Mouse (Mus musculus): ENCODE measurements at regions not wholly inside any gene's neighbourhood (a gene's known extent, or its start where the extent isn't known, plus 50 kb on each side); places are given as distances from the start of the nearest gene placed in this dataset.

DNA sequence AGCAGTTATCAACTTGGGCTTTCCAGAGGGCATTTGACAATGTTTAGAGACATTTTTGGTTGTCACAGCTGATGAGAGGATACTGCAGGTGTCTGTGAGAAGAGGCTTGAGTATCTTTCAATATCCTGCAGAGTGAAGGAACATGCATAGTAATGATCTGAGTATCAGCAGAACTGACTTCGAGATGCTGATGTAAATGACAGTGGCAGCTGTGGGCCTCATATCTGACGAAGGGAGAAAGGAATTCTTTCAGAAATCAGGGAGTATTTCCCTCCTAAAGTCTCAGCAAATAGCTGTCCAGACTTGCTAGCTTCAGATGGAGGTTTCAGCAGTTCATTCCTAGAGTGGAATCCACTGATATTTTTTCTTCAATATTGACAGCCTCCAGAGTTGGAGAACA lies 83.9 kb upstream of the Gmds start:
- ATAC-seq, result no peak
- Histone ChIP-seq H3K36me3 (ENCODE audit: insufficient read depth, low read length) (no peaks in the 10 kb centered on the region), H3K4me2 (replicated peaks; ENCODE audit: low read depth, low read length) (no peak overlapping the region), H3K4me1 (ENCODE audit: insufficient read depth, low read depth, low read length) (no peaks in the 10 kb centered on the region), H3K9ac (replicated peaks; ENCODE audit: low read depth) (no peak overlapping the region), H3K27me3 (replicated peaks; ENCODE audit: insufficient read depth, low read length) (no peaks in the 10 kb centered on the region), H3K27ac (ENCODE audit: low read length) (no peak overlapping the region), H3K9me3 (ENCODE audit: low read length) (no peaks in the 10 kb centered on the region), H3K4me3 (ENCODE audit: low read depth, low read length) (no peak overlapping the region)
- no peak for DNase-seq (ENCODE audit: low spot score)
- TF ChIP-seq CTCF (IDR thresholded peaks at IDR 0.05) (no peak), EP300 (IDR thresholded peaks at IDR 0.05) (no peak)
- WGBS, result 45% methylated on average over 2 of the region's 2 CpGs

- H3K36me3 ChIP-seq (ENCODE audit: insufficient read depth, low read length), result no peaks in the 10 kb centered on the region
- no peak for DNase-seq (ENCODE audit: low spot score)
Observed at GRCm38 (mm10) chr13:32419326-32419725, 80.8 kb upstream of the Gmds start.

DNA sequence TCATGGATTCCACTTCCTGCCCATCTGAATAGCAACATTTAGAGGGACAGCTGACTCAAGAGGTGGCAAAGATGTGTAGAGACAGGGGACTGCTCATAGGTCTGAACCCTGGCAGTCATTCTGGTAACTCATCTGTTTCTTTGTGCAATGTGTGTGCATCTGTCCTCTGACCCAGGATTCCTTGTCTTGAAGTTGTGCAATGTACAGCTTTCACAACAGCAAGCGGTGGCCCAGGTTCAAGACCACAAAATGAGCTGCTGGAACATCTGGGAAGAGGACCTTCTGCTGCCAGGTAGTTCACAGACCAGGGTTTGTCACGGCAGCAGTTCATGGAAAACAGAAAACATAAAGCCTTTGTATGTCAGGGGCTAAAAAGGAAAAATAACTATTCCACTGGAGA lies 80.1 kb upstream of the Gmds start:
- no peak for TF ChIP-seq EP300 (IDR thresholded peaks at IDR 0.05)
- no peak for TF ChIP-seq CTCF (IDR thresholded peaks at IDR 0.05)
- Histone ChIP-seq H3K9me3 (ENCODE audit: low read length) (no peaks in the 10 kb centered on the region), H3K27ac (ENCODE audit: low read length) (no peak overlapping the region), H3K4me2 (replicated peaks; ENCODE audit: low read depth, low read length) (no peak overlapping the region), H3K27me3 (replicated peaks; ENCODE audit: insufficient read depth, low read length) (no peaks in the 10 kb centered on the region), H3K36me3 (ENCODE audit: insufficient read depth, low read length) (no peaks in the 10 kb centered on the region), H3K9ac (replicated peaks; ENCODE audit: low read depth) (no peak overlapping the region), H3K4me3 (ENCODE audit: low read depth, low read length) (no peak overlapping the region), H3K4me1 (ENCODE audit: insufficient read depth, low read depth, low read length) (no peaks in the 10 kb centered on the region)
- WGBS, result 69% methylated on average over 2 of the region's 2 CpGs
- peak; percentile 63 for ATAC-seq
- peak; percentile 29 for DNase-seq (ENCODE audit: low spot score)

More at GRCm38 (mm10) chr13:32419326-32419725, 80.8 kb upstream of the Gmds start:
- no peak overlapping the region for H3K9ac ChIP-seq (replicated peaks; ENCODE audit: low read depth)
- no peak overlapping the region for H3K27ac ChIP-seq (ENCODE audit: low read length)
- TF ChIP-seq CTCF (IDR thresholded peaks at IDR 0.05), result no peak
- TF ChIP-seq EP300 (IDR thresholded peaks at IDR 0.05), result no peak
- no peak overlapping the region for H3K4me2 ChIP-seq (replicated peaks; ENCODE audit: low read depth, low read length)
- 68% methylated on average over 6 of the region's 6 CpGs for WGBS
- no peaks in the 10 kb centered on the region for H3K9me3 ChIP-seq (ENCODE audit: low read length)
- H3K27me3 ChIP-seq (replicated peaks; ENCODE audit: insufficient read depth, low read length), result no peaks in the 10 kb centered on the region
- no peak overlapping the region for H3K4me3 ChIP-seq (ENCODE audit: low read depth, low read length)
- ATAC-seq, result no peak
- H3K4me1 ChIP-seq (ENCODE audit: insufficient read depth, low read depth, low read length), result no peaks in the 10 kb centered on the region

- Histone ChIP-seq H3K9me3 (ENCODE audit: low read length) (no peaks in the 10 kb centered on the region), H3K4me3 (ENCODE audit: low read depth, low read length) (no peak overlapping the region), H3K4me1 (ENCODE audit: insufficient read depth, low read depth, low read length) (no peaks in the 10 kb centered on the region), H3K36me3 (ENCODE audit: insufficient read depth, low read length) (no peaks in the 10 kb centered on the region), H3K4me2 (replicated peaks; ENCODE audit: low read depth, low read length) (no peak overlapping the region), H3K27me3 (replicated peaks; ENCODE audit: insufficient read depth, low read length) (no peaks in the 10 kb centered on the region), H3K9ac (replicated peaks; ENCODE audit: low read depth) (no peak overlapping the region), H3K27ac (ENCODE audit: low read length) (no peak overlapping the region)
- TF ChIP-seq CTCF (IDR thresholded peaks at IDR 0.05) (no peak), EP300 (IDR thresholded peaks at IDR 0.05) (no peak)
- ATAC-seq (no peak), DNase-seq (ENCODE audit: low spot score) (no peak)
Observed at GRCm38 (mm10) chr13:32417907-32418306, 79.4 kb upstream of the Gmds start.

- Histone ChIP-seq H3K4me2 (replicated peaks; ENCODE audit: low read depth, low read length) (no peak overlapping the region), H3K4me1 (ENCODE audit: insufficient read depth, low read depth, low read length) (no peaks in the 10 kb centered on the region), H3K27me3 (replicated peaks; ENCODE audit: insufficient read depth, low read length) (no peaks in the 10 kb centered on the region), H3K9me3 (ENCODE audit: low read length) (no peaks in the 10 kb centered on the region), H3K36me3 (ENCODE audit: insufficient read depth, low read length) (no peaks in the 10 kb centered on the region), H3K9ac (replicated peaks; ENCODE audit: low read depth) (no peak overlapping the region), H3K27ac (ENCODE audit: low read length) (no peak overlapping the region), H3K4me3 (ENCODE audit: low read depth, low read length) (no peak overlapping the region)
- peak; percentile 85 for DNase-seq (ENCODE audit: low spot score)
- TF ChIP-seq EP300 (IDR thresholded peaks at IDR 0.05) (no peak), CTCF (IDR thresholded peaks at IDR 0.05) (peak; percentile 93)
- peak; percentile 46; the same call in 1 of the 2 replicates for ATAC-seq
- WGBS, result 25% methylated on average over 14 of the region's 14 CpGs
Observed at GRCm38 (mm10) chr13:32411287-32411935, 72.9 kb upstream of the Gmds start.

GRCm38 (mm10) chr13:32410065-32410464 lies 71.5 kb upstream of the Gmds start:
- WGBS, result 68% methylated on average over 6 of the region's 6 CpGs
- ATAC-seq (no peak), DNase-seq (ENCODE audit: low spot score) (peak; percentile 27)
- Histone ChIP-seq H3K9me3 (ENCODE audit: low read length) (no peaks in the 10 kb centered on the region), H3K27me3 (replicated peaks; ENCODE audit: insufficient read depth, low read length) (no peaks in the 10 kb centered on the region), H3K4me1 (ENCODE audit: insufficient read depth, low read depth, low read length) (no peaks in the 10 kb centered on the region), H3K36me3 (ENCODE audit: insufficient read depth, low read length) (no peaks in the 10 kb centered on the region), H3K4me2 (replicated peaks; ENCODE audit: low read depth, low read length) (no peak overlapping the region), H3K9ac (replicated peaks; ENCODE audit: low read depth) (no peak overlapping the region), H3K4me3 (ENCODE audit: low read depth, low read length) (no peak overlapping the region), H3K27ac (ENCODE audit: low read length) (no peak overlapping the region)
- TF ChIP-seq CTCF (IDR thresholded peaks at IDR 0.05) (no peak), EP300 (IDR thresholded peaks at IDR 0.05) (no peak)

DNA sequence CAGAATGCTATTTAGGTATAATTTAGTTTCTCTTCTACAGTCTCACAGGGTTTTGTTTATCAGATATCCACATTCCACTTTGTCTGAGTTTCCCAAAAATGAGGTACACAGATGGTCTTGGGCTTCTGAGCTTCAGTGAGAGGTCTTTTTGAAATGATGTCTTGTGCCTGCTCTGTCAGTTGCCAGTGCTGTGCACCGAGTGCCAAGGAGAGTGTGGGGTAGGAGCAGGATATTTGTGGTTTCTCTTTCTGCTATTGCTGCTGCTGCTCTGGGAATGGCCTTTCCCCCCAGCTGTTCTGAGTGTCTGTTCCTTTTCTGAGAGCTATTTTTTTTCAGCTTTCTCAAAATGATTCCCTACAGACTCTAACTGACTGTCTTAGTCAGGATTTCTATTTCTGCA lies 60.1 kb upstream of the Gmds start:
- no peaks in the 10 kb centered on the region for H3K4me1 ChIP-seq (ENCODE audit: insufficient read depth, low read depth, low read length)
- H3K4me3 ChIP-seq (ENCODE audit: low read depth, low read length), result no peak overlapping the region
- TF ChIP-seq CTCF (IDR thresholded peaks at IDR 0.05) (no peak), EP300 (IDR thresholded peaks at IDR 0.05) (no peak)
- WGBS, result 33% methylated on average over 1 of the region's 1 CpGs
- H3K27ac ChIP-seq (ENCODE audit: low read length), result no peak overlapping the region
- DNase-seq (ENCODE audit: low spot score) (no peak), ATAC-seq (no peak)
- H3K9ac ChIP-seq (replicated peaks; ENCODE audit: low read depth), result no peak overlapping the region
- no peaks in the 10 kb centered on the region for H3K27me3 ChIP-seq (replicated peaks; ENCODE audit: insufficient read depth, low read length)
- no peaks in the 10 kb centered on the region for H3K9me3 ChIP-seq (ENCODE audit: low read length)
- H3K4me2 ChIP-seq (replicated peaks; ENCODE audit: low read depth, low read length), result no peak overlapping the region
- no peaks in the 10 kb centered on the region for H3K36me3 ChIP-seq (ENCODE audit: insufficient read depth, low read length)
